Mouse (Mus musculus): ENCODE results near the gene Rbl1. TPM values are rescaled to one million over a fixed set of nuclear protein-coding genes. Genes with fewer than 3 reads are reported as not detected.

Gene Rbl1
- polyA plus RNA-seq, 1 experiment from 2014 or later, result 20.2 TPM

Other genes starting within 250 kb of the Rbl1 start
- 41.9 and 44.5 TPM in 2 replicates for gene Ndrg3, start 212.5 kb downstream of the Rbl1 start, polyA plus RNA-seq (2015; fragmentation: Nextera tagmentation; extraction: Ambion mirVana)
- 28.5 and 28.6 TPM in 2 replicates for gene Dsn1, start 197.4 kb downstream of the Rbl1 start, polyA plus RNA-seq (2015; fragmentation: Nextera tagmentation; extraction: Ambion mirVana)
- gene Soga1, start 125.3 kb downstream of the Rbl1 start, polyA plus RNA-seq (2015; fragmentation: Nextera tagmentation; extraction: Ambion mirVana), result 2.1 and 2.6 TPM in 2 replicates
- gene Tldc2, start 117.5 kb downstream of the Rbl1 start, polyA plus RNA-seq (2015; fragmentation: Nextera tagmentation; extraction: Ambion mirVana), result not detected in 2 replicates
- gene Samhd1, start 69.3 kb downstream of the Rbl1 start, polyA plus RNA-seq (2015; fragmentation: Nextera tagmentation; extraction: Ambion mirVana), result 27.2 and 29.1 TPM in 2 replicates
- gene Rpn2, start 74.5 kb upstream of the Rbl1 start, polyA plus RNA-seq (2015; fragmentation: Nextera tagmentation; extraction: Ambion mirVana), result 341 and 347 TPM in 2 replicates
- gene Mroh8, start 75.0 kb upstream of the Rbl1 start, polyA plus RNA-seq (2015; fragmentation: Nextera tagmentation; extraction: Ambion mirVana), result 0.43 and 0.50 TPM in 2 replicates
- 0.30 and 0.51 TPM in 2 replicates for gene Ghrh, start 143.0 kb upstream of the Rbl1 start, polyA plus RNA-seq (2015; fragmentation: Nextera tagmentation; extraction: Ambion mirVana)
- 76.3 and 78.0 TPM in 2 replicates for gene Manbal, start 163.1 kb upstream of the Rbl1 start, polyA plus RNA-seq (2015; fragmentation: Nextera tagmentation; extraction: Ambion mirVana)
- 12.1 and 14.7 TPM in 2 replicates for gene Src, start 213.9 kb upstream of the Rbl1 start, polyA plus RNA-seq (2015; fragmentation: Nextera tagmentation; extraction: Ambion mirVana)